Mouse (Mus musculus) adrenal gland, adult 18-20 months (tissue): Measurements from ENCODE around the gene Skint6. TPM values are rescaled to one million over a fixed set of nuclear protein-coding genes. Genes with fewer than 3 reads are reported as not detected.
"Not testable (repeated sequence)": the region's sequence is repeated elsewhere in the genome, so short reads cannot be mapped to it uniquely, and the experiment has no call there.

Source experiments
- DNase-seq, 2 experiments: peaks; one replicate each; pipeline ENCODE4 v3.0.0; 2021 to 2022; ENCODE audit warnings: low spot score in 2 of 2
- long read RNA-seq, 2 experiments: library from polyadenylated mRNA; stranded (forward); transcript quantifications; one replicate each; pipeline ENCODE4 v2.0.0; 2021
- total RNA-seq, 2 experiments: library from RNA; stranded (reverse); gene quantifications; 1 replicate in 1 of 2; 2 replicates in 1 of 2; pipeline ENCODE4 v1.2.3; 2021

Skint6 gene
- total RNA-seq = not detected
- long read RNA-seq, experiment 1 = 0 reads
- long read RNA-seq, experiment 2 = 0 reads

DNA sequence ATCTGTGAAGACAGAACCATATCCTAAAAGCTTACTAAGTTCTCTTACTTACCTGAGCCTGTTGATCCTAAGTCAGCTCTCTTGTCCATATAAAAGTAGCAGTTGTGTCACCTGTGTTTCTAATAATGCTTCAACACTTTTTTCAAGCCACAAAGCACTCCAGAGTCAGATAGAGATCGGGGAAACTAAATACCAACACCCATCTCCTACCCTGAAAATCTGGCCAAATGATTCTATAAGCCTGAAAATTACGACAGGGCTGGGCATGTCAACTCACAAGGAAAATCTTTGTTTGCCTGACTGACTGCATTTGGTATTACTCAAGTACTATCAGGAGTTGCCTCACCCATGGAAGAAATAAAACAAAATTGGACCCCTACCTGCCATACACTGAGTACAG, at the start of gene Skint6:
Gene Skint6 (minus strand): TSS at position 101 of the 400 bp plus-strand sequence.
- no peak for DNase-seq

DNA sequence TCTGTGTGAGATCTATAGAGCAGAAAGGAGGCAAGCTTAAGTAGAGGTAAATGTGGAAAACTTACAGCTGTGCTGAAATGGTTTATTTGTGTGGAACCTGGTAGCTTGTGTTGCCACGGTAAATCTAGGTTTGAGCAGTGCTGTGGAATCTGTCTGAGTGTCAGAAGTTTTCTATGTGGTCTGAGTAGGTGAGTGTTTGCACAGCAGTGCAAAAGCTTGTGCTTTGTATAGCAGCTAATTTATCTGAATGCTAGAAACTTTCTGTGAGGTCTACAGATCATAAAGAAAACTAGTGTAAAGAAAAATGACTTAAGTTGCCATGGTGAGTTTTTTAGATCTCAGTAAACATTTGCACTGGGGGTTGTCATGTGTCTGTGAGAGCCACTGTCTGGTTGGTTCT, 34.1 kb upstream of the Skint6 start:
- DNase-seq = no peak

DNA sequence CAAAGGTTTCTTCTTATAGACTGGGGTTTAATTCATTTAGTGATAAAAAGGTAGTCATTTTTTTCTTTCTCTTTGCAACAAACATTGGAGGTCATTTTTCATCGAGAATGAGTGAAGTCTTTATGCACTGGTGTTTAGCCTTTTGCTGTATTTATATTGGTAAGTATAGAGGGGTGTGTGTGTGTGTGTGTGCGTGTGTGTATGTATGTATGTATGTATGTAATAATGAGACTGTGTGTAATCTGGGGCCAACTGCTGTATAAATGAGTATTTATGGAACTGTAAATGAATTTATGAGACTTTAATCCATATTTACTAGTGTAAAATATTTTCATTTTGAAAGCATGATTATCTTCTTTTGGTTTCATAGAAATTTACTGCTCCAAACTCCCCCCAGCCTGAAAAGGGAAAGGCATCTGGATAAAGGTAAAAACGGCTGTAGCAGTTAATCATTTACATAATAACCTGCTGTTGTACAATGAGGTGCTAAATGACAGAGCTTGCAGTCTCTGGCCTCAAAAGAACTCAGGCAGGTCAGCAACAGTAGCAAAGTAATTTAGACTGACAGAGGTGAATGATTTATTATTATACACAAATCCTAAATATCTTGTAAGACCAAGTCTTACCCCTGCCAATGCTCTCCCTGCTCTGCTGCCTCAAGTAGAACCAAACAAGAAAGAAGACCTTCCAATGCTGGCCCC, 15.2 kb upstream of the Skint6 start:
- DNase-seq = no peak

DNA sequence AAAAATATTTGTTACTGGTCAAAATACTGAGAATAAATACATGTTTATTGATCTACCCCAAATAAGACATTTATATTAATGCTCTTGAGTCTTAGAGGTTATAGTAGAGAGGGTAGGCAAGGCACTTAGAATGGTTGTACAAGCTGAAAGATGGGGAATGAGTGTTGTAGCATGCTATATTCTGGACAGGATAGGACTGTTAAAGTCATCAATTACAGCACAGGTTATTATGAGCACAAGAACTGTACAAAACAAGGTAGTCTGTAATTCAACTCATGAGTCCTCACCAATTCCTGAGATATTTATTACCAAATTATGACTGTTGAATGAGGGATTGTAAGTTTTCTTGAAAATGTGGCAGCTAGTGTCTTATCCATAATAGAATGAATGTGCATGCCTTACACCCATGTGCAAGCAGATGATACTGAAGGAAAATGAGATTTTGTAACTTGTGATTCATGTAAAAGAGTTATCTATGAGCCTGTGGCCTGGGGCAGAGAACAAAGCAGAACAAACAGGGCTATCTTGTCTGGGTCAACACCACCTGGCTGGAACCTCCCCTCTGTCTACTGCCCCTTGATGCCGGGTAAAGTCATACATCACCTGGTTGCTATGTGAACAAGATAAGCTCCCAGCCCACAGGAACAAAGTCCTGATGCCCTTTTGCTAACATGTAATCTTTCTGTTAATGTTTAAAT, 23.3 kb downstream of the Skint6 start:
- DNase-seq = no peak

DNA sequence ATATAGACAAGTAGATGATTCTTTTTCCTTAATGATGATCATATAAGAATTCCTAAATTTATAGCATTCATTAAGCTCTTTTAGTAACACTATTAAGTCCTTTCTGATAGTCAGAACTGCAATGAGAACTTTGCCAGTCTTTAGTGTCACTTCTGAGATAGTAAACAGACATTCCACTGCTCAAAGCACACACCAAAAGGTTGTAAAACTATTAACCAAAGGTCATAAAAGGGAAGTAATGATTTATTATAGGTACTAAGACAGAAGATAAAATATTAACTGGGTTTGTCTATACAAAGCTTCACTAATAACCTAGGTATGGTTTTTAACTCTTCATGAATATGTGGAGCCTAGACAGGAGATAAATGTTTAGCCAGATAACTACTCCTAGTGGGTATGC, 41.0 kb downstream of the Skint6 start:
- no peak for DNase-seq

DNA sequence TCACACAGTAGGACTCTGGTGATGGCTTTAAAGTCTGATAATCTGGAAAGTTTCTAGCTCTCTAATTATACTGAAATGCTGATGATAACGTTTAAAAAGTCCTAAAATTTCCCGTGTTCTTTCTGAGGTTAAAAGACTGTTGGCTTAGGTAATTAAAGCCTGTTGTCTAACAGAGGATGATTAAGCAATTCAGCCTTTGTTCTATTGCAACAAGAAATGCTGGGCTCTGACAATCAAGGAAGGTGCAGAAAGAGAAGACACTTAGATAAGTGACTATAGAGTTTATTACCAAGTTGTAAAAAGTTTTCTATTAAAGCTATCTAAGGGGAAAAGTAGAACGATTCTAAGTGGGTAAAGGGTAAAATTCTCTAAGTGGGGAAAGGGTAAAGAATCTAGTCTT, 219.2 kb downstream of the Skint6 start:
- DNase-seq = no peak

DNA sequence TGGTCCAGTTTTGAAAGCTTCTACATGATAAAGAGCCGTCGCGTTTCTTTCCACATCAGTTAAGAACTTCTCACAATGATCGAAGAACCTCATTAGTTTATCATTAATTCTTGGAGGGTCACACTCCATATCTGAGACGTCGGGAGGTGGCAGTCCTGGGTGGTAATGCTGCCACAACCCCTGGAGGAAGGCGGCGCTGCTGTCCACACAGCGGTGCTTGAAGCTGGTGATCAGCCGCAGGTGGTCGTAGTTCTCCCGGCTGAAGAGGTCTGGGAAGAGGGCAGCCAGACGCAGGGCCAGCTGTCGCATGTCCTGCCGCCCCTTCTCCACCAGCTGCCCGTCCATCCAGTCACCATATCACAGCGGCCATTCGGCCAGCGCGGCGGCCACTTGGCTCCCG, 307.6 kb downstream of the Skint6 start:
- DNase-seq = not testable (repeated sequence)

DNA sequence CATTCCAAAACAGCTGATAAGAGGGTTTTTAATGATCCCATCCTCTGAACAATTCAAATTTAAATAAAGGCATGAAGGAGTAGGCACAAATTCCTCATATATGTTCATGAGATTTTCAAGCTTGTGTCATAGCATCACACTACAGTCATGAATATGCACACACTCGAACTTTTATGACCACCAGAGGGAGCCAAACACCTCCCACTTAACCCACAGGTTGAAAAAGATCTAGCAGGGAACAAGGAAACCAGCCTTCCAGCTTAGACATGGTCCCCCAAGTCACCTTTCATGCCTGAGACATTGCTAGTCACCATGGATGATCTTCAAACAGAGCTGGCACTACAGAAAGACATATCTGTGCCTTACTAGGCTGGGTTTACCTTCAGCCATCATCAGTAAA, 496.1 kb downstream of the Skint6 start:
- no peak for DNase-seq

DNA sequence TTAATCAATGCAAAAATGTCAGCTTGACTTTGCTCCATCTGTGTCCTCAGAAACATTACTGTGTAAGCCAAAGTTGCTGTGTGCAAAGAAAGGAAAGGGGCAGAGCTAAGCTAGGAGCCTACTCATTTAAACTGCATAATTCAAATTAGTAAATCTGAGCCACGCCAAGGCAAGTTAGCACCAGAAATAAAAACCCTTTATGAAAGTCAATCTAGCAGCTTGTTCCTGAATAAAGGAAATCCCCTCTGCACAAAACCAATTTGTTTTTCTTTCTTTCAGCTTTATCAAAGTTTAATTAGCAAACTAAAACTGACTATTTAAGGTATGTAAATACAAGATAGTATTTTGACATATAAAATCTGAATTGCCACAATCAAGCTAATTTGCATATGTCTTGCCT, 512.0 kb downstream of the Skint6 start, which contains the start of gene Skint10:
Gene Skint10 (minus strand): TSS at position 101 of the 400 bp plus-strand sequence.
- DNase-seq = no peak
